Mouse (Mus musculus) brain, embryonic 14.5 days (tissue): Measurements from ENCODE around the gene Zfp366. TPM values are rescaled to one million over a fixed set of nuclear protein-coding genes. Genes with fewer than 3 reads are reported as not detected.
A peak's percentile ranks its signal among the peaks of the same experiment; 100 is the strongest.

ENCODE experiments used
- DNase-seq: peaks from one replicate; pipeline ENCODE4 v3.0.0-alpha.2; 2011; ENCODE audit warnings: low read depth
- CTCF ChIP-seq: fragments of 200-500 bp; IDR thresholded peaks from 2 replicates; pipeline ENCODE4 v1.5.1; 2012; ENCODE audit warnings: inconsistent platforms, mild to moderate bottlenecking, moderate library complexity, borderline replicate concordance; ENCODE audit not compliant: insufficient read depth, insufficient read length; ENCODE audit errors: extremely low read depth
- POLR2A ChIP-seq: fragments of 200-500 bp; IDR thresholded peaks from 2 replicates; pipeline ENCODE4 v1.6.1; 2012; ENCODE audit warnings: mild to moderate bottlenecking, inconsistent platforms, borderline replicate concordance; ENCODE audit not compliant: poor library complexity, insufficient read depth, insufficient read length, severe bottlenecking; ENCODE audit errors: extremely low read depth
- polyA plus RNA-seq: library from polyadenylated mRNA; depleted of rRNA; stranded (reverse); fragments of >200 nt; gene quantifications from 2 replicates; pipeline ENCODE4 v1.2.3, GENCODE M21; 2012; rRNA removed

Gene Zfp366
- polyA plus RNA-seq, result 1.1 and 4.4 TPM in 2 replicates

DNA sequence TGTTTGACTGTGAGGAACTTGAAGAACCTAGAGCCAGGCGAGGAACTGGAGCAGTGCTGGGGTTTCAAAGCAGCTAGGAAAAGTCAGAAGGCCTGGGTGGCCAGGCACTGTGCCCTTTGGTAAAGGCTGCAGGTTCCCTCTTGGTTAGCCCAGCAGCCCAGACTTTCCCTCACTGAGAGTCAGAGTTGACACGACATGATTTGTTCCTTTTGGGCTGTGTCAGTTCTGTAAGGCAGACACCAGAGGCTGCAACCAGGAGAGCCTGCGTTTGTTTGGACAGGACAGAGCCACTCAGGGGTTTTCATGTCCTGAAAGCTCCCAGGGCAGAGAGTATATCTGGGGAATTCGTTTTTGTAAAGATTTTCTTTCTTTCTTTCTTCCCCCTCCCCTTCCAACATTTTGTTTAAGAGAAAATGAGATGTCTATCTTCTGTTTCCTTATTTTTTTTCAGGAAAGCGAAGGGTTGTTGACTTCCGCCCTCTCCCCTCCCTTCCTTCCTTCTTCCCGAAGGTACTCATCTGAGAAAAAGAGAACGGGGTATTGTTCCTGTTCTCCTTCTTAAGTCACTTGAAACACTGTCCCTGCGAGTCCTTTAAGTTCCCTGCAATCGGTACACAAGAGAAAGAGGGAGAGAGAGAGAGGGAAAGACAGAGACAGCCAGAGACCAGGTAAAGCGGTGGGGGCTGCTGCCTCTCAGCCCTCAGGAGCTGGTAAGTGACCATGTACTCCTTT, at the start of gene Zfp366:
Gene Zfp366 (plus strand): TSS at position 669 of the 732 bp plus-strand sequence.
- TF ChIP-seq POLR2A, result no peak
- no peak for TF ChIP-seq CTCF
- no peak for DNase-seq

DNA sequence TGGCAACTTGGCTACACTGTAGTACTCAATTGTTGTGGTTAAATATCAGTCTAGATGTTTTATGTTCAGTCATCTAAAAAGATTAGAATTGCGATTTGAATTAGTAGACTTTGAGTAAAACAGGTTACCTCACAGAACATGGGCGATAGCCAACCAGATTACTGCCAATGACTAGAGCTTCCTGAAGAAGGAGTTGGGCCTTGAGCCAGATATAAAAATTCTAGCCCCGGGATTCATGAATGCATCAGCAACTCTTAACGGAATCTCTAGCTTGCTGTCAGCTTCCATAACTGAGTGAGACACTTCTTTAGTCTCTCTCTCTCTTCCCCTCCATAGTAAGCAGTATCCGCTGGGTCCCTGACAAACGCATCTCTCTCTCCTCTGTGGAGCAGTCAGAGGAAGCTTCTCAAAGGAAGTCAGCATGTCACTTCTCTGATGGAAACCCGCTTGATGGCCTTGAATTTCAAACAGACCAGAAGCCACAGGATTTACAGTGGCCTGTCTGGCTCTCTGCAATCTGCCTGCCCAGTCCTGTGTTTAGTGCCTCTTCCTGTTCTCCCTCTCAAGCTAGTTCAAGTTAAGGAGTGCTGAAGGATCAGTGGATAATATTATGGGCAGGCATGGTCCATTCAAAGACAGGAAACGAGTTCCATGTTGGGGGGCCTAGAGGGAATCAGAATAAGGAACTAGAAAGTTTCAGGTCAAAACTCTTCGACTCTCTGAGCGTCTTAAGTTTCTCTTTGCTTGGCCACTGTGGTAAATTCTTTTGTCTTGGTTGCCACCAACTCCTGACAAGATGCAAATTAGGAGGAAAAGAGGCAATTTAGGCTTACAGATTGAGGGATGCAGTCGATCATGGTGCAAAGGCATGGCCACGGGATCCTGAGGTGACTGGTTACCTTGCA, 46.0 kb upstream of the Zfp366 start:
- peak; percentile 41 for DNase-seq
- no peak for TF ChIP-seq POLR2A
- no peak for TF ChIP-seq CTCF

DNA sequence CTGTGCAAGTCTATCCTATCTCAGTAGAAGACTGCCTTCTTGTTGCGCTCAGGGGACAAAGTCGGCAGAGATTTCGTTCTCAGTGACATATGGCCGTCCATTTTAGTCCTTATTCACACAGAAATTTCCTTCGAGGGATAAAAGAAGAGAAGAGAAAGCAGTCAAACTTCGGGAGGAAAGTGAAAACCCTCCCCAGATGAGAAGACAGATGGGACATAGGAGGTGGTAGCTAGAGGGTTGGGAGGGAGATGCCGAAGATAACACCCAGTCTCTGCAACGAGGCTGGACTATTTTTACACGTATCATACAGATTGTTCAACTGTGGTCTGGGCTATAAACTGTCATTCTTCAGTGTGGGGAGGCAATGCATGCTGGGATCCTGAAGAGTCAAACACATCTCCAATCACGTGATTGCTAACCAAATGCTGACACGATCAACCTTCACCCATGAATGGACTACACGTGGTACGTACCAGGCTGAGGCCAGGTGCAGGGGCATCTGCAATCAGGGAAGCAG, 38.2 kb upstream of the Zfp366 start:
- TF ChIP-seq CTCF (no peak), POLR2A (no peak)
- DNase-seq, result no peak

DNA sequence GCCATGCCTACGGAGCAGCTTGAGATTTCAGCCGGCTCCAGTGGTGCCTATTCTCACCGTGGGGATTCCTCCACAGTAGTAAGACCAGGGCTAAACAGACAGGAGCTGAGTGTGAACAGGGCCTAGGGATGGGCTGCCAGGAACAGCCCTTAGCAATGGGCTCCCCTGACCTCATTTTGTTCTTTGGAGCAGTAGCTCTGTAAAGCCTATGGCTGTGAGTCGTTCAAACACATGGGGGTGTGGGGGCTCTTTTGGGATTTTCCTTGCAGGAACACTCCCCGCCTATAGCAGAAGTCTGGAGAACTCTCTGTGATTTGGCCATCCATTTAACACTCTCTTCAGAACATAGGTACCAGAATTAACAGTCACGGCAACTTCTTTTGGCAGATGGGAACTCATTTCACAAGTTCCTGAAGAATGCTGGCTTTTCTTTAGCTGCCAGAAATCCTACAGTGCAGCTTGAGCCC, 36.9 kb upstream of the Zfp366 start:
- no peak for DNase-seq
- TF ChIP-seq CTCF (no peak), POLR2A (no peak)

GRCm38 (mm10) chr13:99149551-99150305, 34.9 kb upstream of the Zfp366 start:
- peak; percentile 80 for DNase-seq
- TF ChIP-seq CTCF, result no peak
- TF ChIP-seq POLR2A, result no peak

DNA sequence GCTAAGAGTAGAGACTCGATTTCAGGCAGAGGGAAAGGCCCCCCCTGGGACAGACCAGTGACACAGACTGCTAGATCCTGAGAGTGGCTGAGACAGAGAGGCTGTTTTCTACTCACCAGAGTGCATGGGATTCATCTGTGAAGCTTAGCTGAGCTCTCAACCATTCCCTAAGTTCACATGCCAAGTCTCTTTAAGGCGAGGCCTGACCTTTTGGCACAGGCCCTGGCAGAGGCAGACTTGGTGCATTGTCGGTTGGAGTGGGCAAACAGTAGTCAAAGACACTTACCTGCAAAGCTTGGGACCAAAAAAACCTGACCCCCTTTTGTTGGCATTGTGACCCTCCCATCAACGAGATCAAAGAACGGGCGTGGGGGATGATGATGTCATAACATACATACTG, 34.0 kb upstream of the Zfp366 start:
- TF ChIP-seq POLR2A, result no peak
- no peak for TF ChIP-seq CTCF
- no peak for DNase-seq

GRCm38 (mm10) chr13:99151121-99151520, 33.5 kb upstream of the Zfp366 start:
- DNase-seq, result peak; percentile 48
- TF ChIP-seq CTCF (no peak), POLR2A (no peak)

GRCm38 (mm10) chr13:99152305-99152930, 32.2 kb upstream of the Zfp366 start:
- DNase-seq, result peak; percentile 37
- TF ChIP-seq CTCF (no peak), POLR2A (no peak)

DNA sequence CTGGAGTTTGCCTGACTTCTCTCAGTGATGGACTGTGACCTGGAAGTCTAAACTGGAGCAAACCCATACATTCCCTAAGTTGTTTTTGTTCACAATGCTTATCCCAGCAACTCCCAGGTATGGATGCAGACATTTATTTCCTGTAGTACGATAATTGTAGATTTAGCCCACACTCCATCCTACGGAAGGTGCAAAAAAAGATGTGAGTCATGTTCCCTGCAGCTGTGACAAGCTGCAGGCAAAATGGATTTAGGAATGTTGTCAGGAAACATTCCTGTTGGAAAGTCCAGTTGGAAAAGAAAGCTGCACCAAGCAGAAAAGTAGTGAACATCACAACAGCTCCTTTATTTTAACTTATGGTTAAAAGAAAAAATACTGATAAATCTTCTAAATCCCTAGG, 26.9 kb upstream of the Zfp366 start:
- DNase-seq, result no peak
- TF ChIP-seq POLR2A (no peak), CTCF (no peak)

DNA sequence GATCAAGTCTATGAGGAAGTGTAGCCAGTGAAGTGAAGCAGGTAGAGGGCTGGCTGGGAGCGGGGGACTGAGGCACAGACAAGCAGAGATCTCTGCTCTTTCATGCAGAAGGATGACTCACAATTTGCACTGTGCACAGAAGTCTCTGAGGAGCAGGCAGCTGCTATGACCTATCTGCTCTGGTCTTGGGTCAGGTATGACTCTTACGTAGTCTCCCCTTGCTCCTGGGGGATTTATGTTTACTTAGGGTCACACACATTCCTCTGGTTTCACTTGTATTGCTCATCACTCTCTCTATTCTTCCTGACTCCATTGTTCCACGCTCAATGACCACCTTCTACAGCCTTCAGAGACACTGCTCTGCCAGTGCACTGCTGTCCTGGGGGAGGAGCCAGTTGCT, 25.9 kb upstream of the Zfp366 start:
- TF ChIP-seq CTCF (no peak), POLR2A (no peak)
- no peak for DNase-seq
